Mouse (Mus musculus) forebrain, embryonic 11.5 days (tissue): ENCODE measurements at regions not wholly inside any gene's neighbourhood (a gene's known extent, or its start where the extent isn't known, plus 50 kb on each side); places are given as distances from the start of the nearest gene placed in this dataset.

ENCODE experiments used
- ATAC-seq: fragments of 200-750 bp; cut with Nextera tagmentation; replicated peaks from 2 replicates; pipeline ENCODE4 v1.8.0; 2017; ENCODE audit warnings: moderate TSS enrichment; ENCODE audit not compliant: low FRiP score
- DNase-seq: peaks from one replicate; pipeline ENCODE4 v3.0.0-alpha.2; 2017; ENCODE audit warnings: low spot score
- H3K27ac ChIP-seq: fragments of 300-500 bp; sonication (generic); 2 replicates; pipeline ENCODE4 v1.5.1; 2014; ENCODE audit warnings: low read depth, low read length
- H3K27me3 ChIP-seq: fragments of 300-500 bp; sonication (generic); 2 replicates; pipeline ENCODE4 v1.6.1; 2014; ENCODE audit warnings: mild to moderate bottlenecking, low read length, mixed read lengths; ENCODE audit not compliant: control insufficient read depth, insufficient read depth
- H3K36me3 ChIP-seq: fragments of 300-500 bp; sonication (generic); 2 replicates; pipeline ENCODE4 v1.6.1; 2014; ENCODE audit warnings: mild to moderate bottlenecking, low read length, moderate library complexity, mixed read lengths; ENCODE audit not compliant: control insufficient read depth, insufficient read depth
- H3K4me1 ChIP-seq: fragments of 300-500 bp; sonication (generic); replicated peaks from 2 replicates; pipeline ENCODE4 v1.6.1; 2014; ENCODE audit warnings: low read length, mixed read lengths; ENCODE audit not compliant: control insufficient read depth, insufficient read depth
- H3K4me2 ChIP-seq: fragments of 300-500 bp; sonication (generic); 2 replicates; pipeline ENCODE4 v1.6.1; 2014; ENCODE audit warnings: low read depth, mild to moderate bottlenecking, low read length, moderate library complexity, mixed read lengths; ENCODE audit not compliant: severe bottlenecking
- H3K4me3 ChIP-seq: fragments of 300-500 bp; sonication (generic); 2 replicates; pipeline ENCODE4 v1.5.1; 2014; ENCODE audit warnings: low read depth, low read length
- H3K9ac ChIP-seq: fragments of 300-500 bp; sonication (generic); 2 replicates; pipeline ENCODE4 v1.6.1; 2014; ENCODE audit warnings: low read length
- H3K9me3 ChIP-seq: fragments of 300-500 bp; sonication (generic); 2 replicates; pipeline ENCODE4 v1.6.1; 2016; ENCODE audit warnings: low read length, mixed read lengths; ENCODE audit not compliant: control insufficient read depth
- WGBS: fragments of 180-500 bp; shearing (Covaris S2); extraction: QIAGEN DNeasy Blood & Tissue Kit; methylation state at CpG from one replicate; pipeline ENCODE4 v1.1.7; 2014; 5-methylcytosine and 5-hydroxymethylcytosine counted together

DNA sequence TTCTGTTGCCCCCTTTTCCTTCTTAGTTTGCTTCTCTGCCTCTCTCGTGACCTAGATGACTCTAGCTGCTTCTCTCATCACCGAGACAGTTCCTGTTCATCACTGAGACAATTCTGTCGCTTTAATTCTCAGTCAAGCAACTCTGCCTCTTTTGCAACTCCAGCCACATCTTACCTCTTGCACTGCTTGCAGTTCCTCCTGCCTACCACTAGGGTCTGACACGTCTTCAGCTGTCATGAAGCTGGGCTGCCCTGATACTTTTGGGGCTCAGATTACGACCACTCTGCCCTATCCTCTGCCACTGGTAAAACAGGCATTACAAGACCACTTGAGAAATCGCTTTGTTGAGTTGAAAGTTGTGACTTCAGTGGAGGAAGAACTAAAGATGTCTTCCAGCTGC lies 216.9 kb upstream of the Fam98a start:
- no peaks in the 10 kb centered on the region for H3K4me1 ChIP-seq
- no peaks in the 10 kb centered on the region for H3K36me3 ChIP-seq
- H3K4me2 ChIP-seq, result no peak overlapping the region
- ATAC-seq, result no peak
- no peak for DNase-seq
- H3K27me3 ChIP-seq, result no peaks in the 10 kb centered on the region
- H3K9ac ChIP-seq, result no peak overlapping the region
- no peaks in the 10 kb centered on the region for H3K9me3 ChIP-seq
- 87% methylated on average over 6 of the region's 6 CpGs for WGBS
- H3K27ac ChIP-seq, result no peak overlapping the region
- H3K4me3 ChIP-seq, result no peak overlapping the region

DNA sequence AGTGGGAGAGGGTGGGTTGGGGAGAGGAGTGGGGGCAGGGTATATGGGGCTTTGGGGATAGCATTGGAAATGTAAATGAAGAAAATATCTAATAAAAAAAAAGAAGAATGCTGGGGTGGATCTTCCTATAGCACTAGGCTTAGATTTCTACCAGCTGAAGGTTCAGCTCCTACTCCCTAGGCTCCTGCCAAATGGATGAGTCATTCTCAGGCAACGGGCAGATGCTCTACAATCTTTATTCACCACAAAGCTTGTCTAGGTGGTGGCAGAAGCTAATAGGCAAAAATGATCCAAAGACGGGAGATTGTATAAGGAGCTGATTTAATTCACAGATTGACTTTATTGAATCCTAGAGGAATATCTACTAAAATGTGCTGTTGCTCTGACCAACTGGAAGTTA lies 211.6 kb upstream of the Fam98a start:
- 89% methylated on average over 2 of the region's 2 CpGs for WGBS
- Histone ChIP-seq H3K27me3 (no peaks in the 10 kb centered on the region), H3K4me3 (no peak overlapping the region), H3K27ac (no peak overlapping the region), H3K36me3 (no peaks in the 10 kb centered on the region), H3K9ac (no peak overlapping the region), H3K4me1 (no peaks in the 10 kb centered on the region), H3K9me3 (no peaks in the 10 kb centered on the region), H3K4me2 (no peak overlapping the region)
- DNase-seq (no peak), ATAC-seq (no peak)

GRCm38 (mm10) chr17:75756487-75756886 lies 204.7 kb upstream of the Fam98a start:
- WGBS, result 95% methylated on average over 5 of the region's 5 CpGs
- Histone ChIP-seq H3K9ac (no peak overlapping the region), H3K4me2 (no peak overlapping the region), H3K36me3 (no peaks in the 10 kb centered on the region), H3K9me3 (no peaks in the 10 kb centered on the region), H3K27me3 (no peaks in the 10 kb centered on the region), H3K27ac (no peak overlapping the region), H3K4me1 (no peaks in the 10 kb centered on the region), H3K4me3 (no peak overlapping the region)
- DNase-seq (no peak), ATAC-seq (no peak)

DNA sequence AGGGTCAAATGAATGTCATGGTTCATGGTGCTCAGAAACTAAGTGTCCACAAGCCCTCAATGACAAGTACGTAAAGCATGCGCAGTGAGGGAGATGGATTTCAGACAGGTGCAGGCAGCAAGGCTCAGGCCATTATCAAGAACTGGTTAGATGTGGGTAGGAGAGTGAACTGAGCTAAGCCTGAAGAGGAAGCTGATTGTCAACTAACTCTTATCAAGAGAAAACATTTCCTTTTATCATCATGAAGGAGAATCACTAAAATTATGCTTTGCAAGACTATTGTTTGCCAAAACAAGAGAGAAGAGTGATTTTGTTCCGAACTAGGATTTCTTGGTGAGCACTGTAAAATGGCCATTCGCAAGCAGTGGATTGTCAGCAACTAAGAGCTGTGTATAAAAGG lies 164.7 kb upstream of the Fam98a start:
- H3K4me3 ChIP-seq, result no peak overlapping the region
- no peaks in the 10 kb centered on the region for H3K27me3 ChIP-seq
- WGBS, result 95% methylated on average over 4 of the region's 4 CpGs
- H3K4me2 ChIP-seq, result no peak overlapping the region
- H3K4me1 ChIP-seq, result no peaks in the 10 kb centered on the region
- no peak overlapping the region for H3K27ac ChIP-seq
- H3K9me3 ChIP-seq, result no peaks in the 10 kb centered on the region
- DNase-seq (no peak), ATAC-seq (no peak)
- H3K36me3 ChIP-seq, result no peaks in the 10 kb centered on the region
- H3K9ac ChIP-seq, result no peak overlapping the region

DNA sequence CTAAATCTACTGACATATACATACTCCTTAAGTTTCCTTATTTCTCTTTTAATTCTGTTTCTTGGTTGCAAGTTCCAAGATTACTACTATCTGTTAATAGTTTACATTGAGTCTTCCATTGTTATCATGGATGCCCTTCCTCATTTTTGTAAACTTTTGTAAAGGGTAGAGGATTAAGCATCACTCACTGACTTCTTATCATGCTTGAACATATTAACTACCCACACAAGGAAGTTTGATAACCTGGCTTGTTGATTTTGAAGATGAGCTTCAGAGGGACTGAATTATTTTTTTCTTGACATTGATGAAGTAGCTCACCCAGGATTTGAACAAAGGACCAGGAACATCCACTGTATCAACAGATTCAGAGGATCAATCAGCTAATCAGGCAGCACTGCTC lies 162.8 kb upstream of the Fam98a start:
- Histone ChIP-seq H3K4me1 (no peaks in the 10 kb centered on the region), H3K36me3 (no peaks in the 10 kb centered on the region), H3K27ac (no peak overlapping the region), H3K4me3 (no peak overlapping the region), H3K4me2 (no peak overlapping the region), H3K9me3 (no peaks in the 10 kb centered on the region), H3K27me3 (no peaks in the 10 kb centered on the region), H3K9ac (no peak overlapping the region)
- no peak for DNase-seq
- ATAC-seq, result no peak

DNA sequence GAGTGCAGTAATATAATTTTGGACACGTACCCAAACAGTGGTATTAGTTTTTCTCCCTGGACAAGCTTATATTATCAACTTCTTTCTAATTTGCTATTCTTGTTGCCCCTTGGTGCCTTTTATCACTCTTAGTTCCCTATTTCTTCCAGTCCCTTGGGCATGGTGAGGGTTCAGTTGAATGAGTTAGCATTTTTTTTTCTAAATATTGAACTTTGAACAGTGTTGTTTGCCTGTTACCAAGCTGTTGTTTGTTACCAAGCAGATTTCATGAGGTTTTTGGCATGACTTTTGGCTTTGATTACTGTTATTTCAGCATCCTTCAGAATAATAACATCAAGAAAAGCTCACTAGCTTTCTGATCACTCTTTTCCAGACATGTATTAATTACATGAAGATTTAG lies 162.3 kb upstream of the Fam98a start:
- DNase-seq (no peak), ATAC-seq (no peak)
- 86% methylated on average over 1 of the region's 1 CpGs for WGBS
- no peak overlapping the region for H3K9ac ChIP-seq
- H3K27ac ChIP-seq, result no peak overlapping the region
- no peak overlapping the region for H3K4me2 ChIP-seq
- no peaks in the 10 kb centered on the region for H3K27me3 ChIP-seq
- no peaks in the 10 kb centered on the region for H3K9me3 ChIP-seq
- H3K4me3 ChIP-seq, result no peak overlapping the region
- no peaks in the 10 kb centered on the region for H3K4me1 ChIP-seq
- H3K36me3 ChIP-seq, result no peaks in the 10 kb centered on the region

DNA sequence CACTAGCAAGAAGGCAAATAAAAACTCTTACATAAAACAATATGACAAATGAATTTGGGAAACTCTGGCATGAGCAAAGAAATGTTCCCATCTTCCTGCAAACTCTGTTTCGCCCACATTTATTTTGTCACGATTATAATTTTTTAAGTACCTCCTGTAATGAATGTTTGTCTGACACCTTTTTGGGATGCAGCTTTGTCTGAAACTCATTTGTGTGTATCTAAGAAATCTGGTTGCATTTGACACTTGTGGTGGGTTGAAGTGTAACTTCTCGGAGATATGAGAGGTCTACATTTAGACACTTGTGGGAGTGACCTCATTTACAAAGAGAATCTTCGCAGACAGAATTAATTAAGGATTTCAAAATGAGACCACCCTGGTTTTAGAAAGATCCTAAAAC lies 155.9 kb upstream of the Fam98a start:
- H3K27ac ChIP-seq, result no peak overlapping the region
- no peak overlapping the region for H3K4me2 ChIP-seq
- H3K9me3 ChIP-seq, result no peaks in the 10 kb centered on the region
- DNase-seq, result no peak
- no peak overlapping the region for H3K9ac ChIP-seq
- no peaks in the 10 kb centered on the region for H3K27me3 ChIP-seq
- H3K4me3 ChIP-seq, result no peak overlapping the region
- WGBS, result 94% methylated on average over 4 of the region's 4 CpGs
- ATAC-seq, result no peak
- no peaks in the 10 kb centered on the region for H3K36me3 ChIP-seq
- H3K4me1 ChIP-seq, result no peaks in the 10 kb centered on the region

- Histone ChIP-seq H3K4me3 (no peak overlapping the region), H3K27ac (no peak overlapping the region), H3K9me3 (no peaks in the 10 kb centered on the region), H3K36me3 (no peaks in the 10 kb centered on the region), H3K4me2 (no peak overlapping the region), H3K4me1 (no peaks in the 10 kb centered on the region), H3K9ac (no peak overlapping the region), H3K27me3 (no peaks in the 10 kb centered on the region)
- WGBS, result 90% methylated on average over 2 of the region's 2 CpGs
- DNase-seq (no peak), ATAC-seq (no peak)
Observed at GRCm38 (mm10) chr17:75705357-75705756, 153.6 kb upstream of the Fam98a start.

DNA sequence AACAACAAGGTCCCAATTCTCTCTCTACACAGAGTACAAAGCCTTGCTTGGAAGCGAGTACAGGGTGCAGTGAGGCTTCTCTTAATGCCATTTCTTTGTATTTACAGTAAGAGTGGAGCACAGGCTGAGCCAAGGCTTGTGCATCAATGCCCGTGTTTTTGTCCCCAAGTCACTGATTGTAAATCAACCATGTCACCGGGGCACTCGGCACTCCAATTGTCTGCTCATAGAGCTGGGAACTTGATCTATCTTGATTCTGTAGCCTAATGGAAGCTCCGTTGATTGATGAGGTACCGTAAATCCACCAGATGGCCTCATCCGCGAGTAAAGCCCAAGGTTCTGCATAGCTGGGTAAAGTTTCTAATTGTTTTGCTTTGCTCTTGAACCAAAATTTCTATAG lies 152.1 kb upstream of the Fam98a start:
- Histone ChIP-seq H3K27me3 (no peaks in the 10 kb centered on the region), H3K27ac (no peak overlapping the region), H3K4me3 (no peak overlapping the region), H3K36me3 (no peaks in the 10 kb centered on the region), H3K4me1 (no peaks in the 10 kb centered on the region), H3K9me3 (no peaks in the 10 kb centered on the region), H3K9ac (no peak overlapping the region), H3K4me2 (no peak overlapping the region)
- no peak for ATAC-seq
- WGBS, result 90% methylated on average over 8 of the region's 8 CpGs
- no peak for DNase-seq
